Mouse (Mus musculus) neural tube, embryonic 13.5 days (tissue): Measurements from ENCODE around the gene Tor3a. TPM values are rescaled to one million over a fixed set of nuclear protein-coding genes. Genes with fewer than 3 reads are reported as not detected.

Source experiments
- ATAC-seq: fragments of 200-750 bp; cut with Nextera tagmentation; 2 replicates; pipeline ENCODE4 v1.8.0; 2017; ENCODE audit warnings: low read depth, mild to moderate bottlenecking, moderate TSS enrichment, moderate library complexity
- H3K27ac ChIP-seq: fragments of 300-500 bp; sonication (generic); replicated peaks from 2 replicates; pipeline ENCODE4 v1.5.1; 2015; ENCODE audit warnings: moderate library complexity, mild to moderate bottlenecking, inconsistent platforms
- H3K27me3 ChIP-seq: fragments of 300-500 bp; sonication (generic); 2 replicates; pipeline ENCODE4 v1.6.1; 2015; ENCODE audit warnings: mild to moderate bottlenecking, inconsistent platforms
- H3K36me3 ChIP-seq: fragments of 300-500 bp; sonication (generic); 2 replicates; pipeline ENCODE4 v1.6.1; 2015; ENCODE audit warnings: mild to moderate bottlenecking, inconsistent platforms
- H3K4me1 ChIP-seq: fragments of 300-500 bp; sonication (generic); replicated peaks from 2 replicates; pipeline ENCODE4 v1.6.1; 2015; ENCODE audit warnings: inconsistent platforms
- H3K4me2 ChIP-seq: fragments of 300-500 bp; sonication (generic); 2 replicates; pipeline ENCODE4 v1.6.1; 2015; ENCODE audit warnings: inconsistent platforms, mild to moderate bottlenecking, moderate library complexity
- H3K4me3 ChIP-seq: fragments of 300-500 bp; sonication (generic); 2 replicates; pipeline ENCODE4 v1.5.1; 2015; ENCODE audit warnings: mild to moderate bottlenecking, inconsistent platforms
- H3K9ac ChIP-seq: fragments of 300-500 bp; sonication (generic); 2 replicates; pipeline ENCODE4 v1.6.1; 2015; ENCODE audit warnings: moderate library complexity, mild to moderate bottlenecking, inconsistent platforms
- H3K9me3 ChIP-seq: fragments of 300-500 bp; sonication (generic); 2 replicates; pipeline ENCODE4 v1.6.1; 2016; ENCODE audit warnings: inconsistent platforms
- WGBS: fragments of 180-500 bp; shearing (Covaris S2); methylation state at CpG from one replicate; pipeline ENCODE4 v1.1.7; 2015; 5-methylcytosine and 5-hydroxymethylcytosine counted together
- polyA plus RNA-seq: library from polyadenylated mRNA; unstranded; fragments of >200 nt; fragmentation: Nextera tagmentation; extraction: Ambion mirVana; gene quantifications from 2 replicates; pipeline ENCODE4 v1.2.1, GENCODE M21; 2015

Tor3a gene
- 2.4 and 3.2 TPM in 2 replicates for polyA plus RNA-seq

DNA sequence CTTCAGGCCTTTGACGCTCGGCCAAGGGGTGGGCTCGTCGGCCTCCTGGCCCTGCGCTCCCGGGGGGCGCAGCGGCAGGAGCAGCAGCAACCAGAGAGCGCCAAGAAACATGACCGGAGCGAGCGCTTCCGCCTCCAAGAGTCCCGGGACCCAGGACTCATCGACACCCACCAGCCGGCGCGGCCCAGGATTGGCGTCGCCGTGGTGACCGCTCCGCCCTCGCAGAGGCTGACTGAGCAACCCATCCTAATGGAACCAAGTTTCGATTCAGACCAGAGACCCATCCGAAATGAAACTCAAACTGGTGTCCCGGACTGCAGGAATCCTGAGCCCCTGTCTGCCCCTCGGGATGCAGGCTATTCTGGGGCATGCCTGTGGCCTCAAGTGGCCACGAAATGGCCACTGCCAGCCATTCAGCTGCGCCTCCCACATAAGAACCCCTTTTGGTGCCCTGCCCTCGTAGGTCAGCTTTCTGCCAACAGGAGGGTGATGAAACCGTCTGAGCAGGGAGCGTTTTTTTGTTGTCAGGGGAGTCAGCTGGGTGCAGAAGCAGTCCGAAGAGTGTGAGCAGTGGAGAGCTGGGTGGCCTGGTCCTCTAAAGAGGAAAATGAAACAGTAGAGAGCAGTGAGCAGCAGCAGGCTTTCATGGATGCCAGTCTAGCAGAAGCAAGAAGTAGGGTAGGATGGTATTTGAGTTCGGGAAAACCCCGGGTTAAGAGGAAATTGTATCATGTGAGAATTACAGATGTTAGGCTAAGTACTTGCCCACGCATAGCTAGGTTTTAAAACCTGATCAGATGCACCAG lies at the start of gene Tor3a:
Gene Tor3a, minus strand, starts transcription at position 162 of the 806 bp plus-strand sequence.
- Histone ChIP-seq H3K4me2 (peak within 1 kb of the TSS; percentile 98), H3K27ac (no peak within 1 kb of the TSS), H3K27me3 (peaks cover 11% of the 10 kb centered on the region), H3K4me3 (peak within 1 kb of the TSS; percentile 54), H3K9ac (peak within 1 kb of the TSS; percentile 73), H3K9me3 (no peaks in the 10 kb centered on the region), H3K36me3 (0 out of 2 replicates have a peak, but pooled peaks cover 6% of the 10 kb centered on the region), H3K4me1 (peaks cover 21% of the 10 kb centered on the region)
- WGBS = 9% methylated on average over 37 of the region's 37 CpGs
- ATAC-seq = peak; percentile 68

DNA sequence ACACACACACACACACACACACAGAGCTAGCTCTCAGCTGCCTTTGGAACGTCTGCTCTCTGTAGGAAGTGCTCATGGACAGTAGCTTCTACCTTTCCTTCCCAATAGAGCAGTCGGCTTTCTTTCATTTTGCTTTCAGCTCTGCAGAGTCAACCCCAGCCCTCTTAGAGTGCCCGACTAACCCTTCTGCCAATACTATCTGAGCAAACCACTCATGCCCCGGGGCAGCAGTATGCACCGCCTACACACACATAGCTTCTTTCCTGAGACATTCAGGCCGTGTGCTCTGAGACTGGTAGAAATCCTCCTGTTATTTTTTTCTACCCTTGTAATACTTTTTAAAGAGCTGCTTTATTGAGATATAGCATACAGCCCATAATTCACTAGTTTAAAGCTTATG lies 47.9 kb upstream of the Tor3a start:
- no peak for ATAC-seq
- H3K27me3 ChIP-seq = no peaks in the 10 kb centered on the region
- no peaks in the 10 kb centered on the region for H3K9me3 ChIP-seq
- peaks cover 16% of the 10 kb centered on the region; the same call in 1 of the 2 replicates for H3K4me1 ChIP-seq
- H3K9ac ChIP-seq = no peak overlapping the region
- H3K4me2 ChIP-seq = no peak overlapping the region
- H3K4me3 ChIP-seq = no peak overlapping the region
- 62% methylated on average over 6 of the region's 6 CpGs for WGBS
- no peaks in the 10 kb centered on the region for H3K36me3 ChIP-seq
- no peak overlapping the region for H3K27ac ChIP-seq

DNA sequence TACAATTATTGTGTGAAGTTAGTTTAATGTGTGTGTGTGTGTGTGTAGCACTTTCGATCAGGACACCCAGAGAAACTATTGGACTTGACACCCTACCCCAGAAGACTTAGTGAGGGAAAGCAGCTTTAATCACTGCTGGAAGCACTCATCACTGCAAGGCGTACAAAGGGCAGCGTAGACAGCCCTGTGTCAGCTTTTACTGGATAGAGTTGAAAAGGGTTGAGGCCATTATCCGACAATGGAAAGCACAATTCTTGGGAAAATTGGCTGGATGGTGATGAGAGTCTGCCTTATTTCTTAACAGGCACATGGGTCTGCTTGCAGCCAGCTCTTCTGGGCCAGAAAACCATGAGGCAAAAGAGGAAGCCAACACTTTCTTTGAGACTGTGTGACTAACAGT lies 45.9 kb upstream of the Tor3a start:
- H3K4me1 ChIP-seq = peaks cover 19% of the 10 kb centered on the region; the same call in 1 of the 2 replicates
- no peak overlapping the region for H3K4me3 ChIP-seq
- no peak overlapping the region for H3K27ac ChIP-seq
- no peak for ATAC-seq
- H3K4me2 ChIP-seq = peak overlapping the region; percentile 75; the same call in 1 of the 2 replicates
- no peak overlapping the region for H3K9ac ChIP-seq
- H3K9me3 ChIP-seq = no peaks in the 10 kb centered on the region
- no peaks in the 10 kb centered on the region for H3K36me3 ChIP-seq
- WGBS = 49% methylated on average over 4 of the region's 4 CpGs
- no peaks in the 10 kb centered on the region for H3K27me3 ChIP-seq

DNA sequence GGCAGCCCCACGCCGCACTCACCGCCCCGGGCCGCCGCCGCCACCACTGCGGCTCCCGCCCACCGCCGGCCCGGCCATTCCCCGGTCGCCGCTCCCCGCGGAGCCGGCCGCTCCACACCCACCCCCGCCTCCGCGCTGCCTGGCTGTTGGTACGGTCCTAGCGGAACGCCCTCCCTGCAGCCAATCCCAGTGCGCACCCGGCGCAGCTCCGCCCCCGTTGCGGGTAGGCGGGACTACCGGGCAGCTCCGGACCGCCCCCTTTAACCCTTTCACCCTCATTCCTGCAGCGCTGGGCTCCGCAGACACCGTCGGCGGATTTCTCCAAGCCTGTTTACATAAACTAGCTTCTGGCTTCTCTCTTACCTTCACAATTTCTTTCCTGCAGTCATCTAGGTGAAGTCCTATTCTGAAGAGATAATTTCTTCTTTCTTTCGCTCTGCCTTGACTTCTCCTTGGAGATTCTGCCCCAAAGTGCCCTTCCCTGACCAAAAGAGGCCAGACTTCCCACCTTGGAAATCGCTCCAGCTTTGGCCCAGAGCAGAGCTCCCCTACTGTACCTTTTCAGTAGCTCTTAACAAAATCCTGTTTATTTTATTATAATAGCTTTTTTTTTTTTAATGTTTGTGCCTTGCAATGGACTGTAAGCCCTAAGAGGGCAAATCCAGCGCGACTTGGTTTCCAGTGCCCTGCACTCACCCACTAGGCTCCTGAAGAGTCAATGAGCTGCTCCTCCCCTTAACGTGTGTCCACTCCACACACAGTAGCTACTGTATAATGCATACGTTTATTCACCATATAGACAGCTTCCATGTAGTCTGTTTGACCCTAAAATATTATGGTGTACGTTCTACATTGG lies 45.0 kb upstream of the Tor3a start, which contains the start of gene Fam20b:
Gene Fam20b, minus strand, starts transcription at position 137 of the 856 bp plus-strand sequence.
- peak within 1 kb of the TSS; percentile 92 for H3K4me3 ChIP-seq
- peak within 1 kb of the TSS; percentile 94 for H3K9ac ChIP-seq
- H3K36me3 ChIP-seq = peaks cover 5% of the 10 kb centered on the region; the same call in 1 of the 2 replicates
- no peaks in the 10 kb centered on the region for H3K27me3 ChIP-seq
- H3K4me1 ChIP-seq = peaks cover 19% of the 10 kb centered on the region; the same call in 1 of the 2 replicates
- ATAC-seq = peak; percentile 98
- WGBS = 2% methylated on average over 43 of the region's 47 CpGs
- H3K4me2 ChIP-seq = peak within 1 kb of the TSS; percentile 75
- H3K9me3 ChIP-seq = no peaks in the 10 kb centered on the region
- peak within 1 kb of the TSS; percentile 94 for H3K27ac ChIP-seq

DNA sequence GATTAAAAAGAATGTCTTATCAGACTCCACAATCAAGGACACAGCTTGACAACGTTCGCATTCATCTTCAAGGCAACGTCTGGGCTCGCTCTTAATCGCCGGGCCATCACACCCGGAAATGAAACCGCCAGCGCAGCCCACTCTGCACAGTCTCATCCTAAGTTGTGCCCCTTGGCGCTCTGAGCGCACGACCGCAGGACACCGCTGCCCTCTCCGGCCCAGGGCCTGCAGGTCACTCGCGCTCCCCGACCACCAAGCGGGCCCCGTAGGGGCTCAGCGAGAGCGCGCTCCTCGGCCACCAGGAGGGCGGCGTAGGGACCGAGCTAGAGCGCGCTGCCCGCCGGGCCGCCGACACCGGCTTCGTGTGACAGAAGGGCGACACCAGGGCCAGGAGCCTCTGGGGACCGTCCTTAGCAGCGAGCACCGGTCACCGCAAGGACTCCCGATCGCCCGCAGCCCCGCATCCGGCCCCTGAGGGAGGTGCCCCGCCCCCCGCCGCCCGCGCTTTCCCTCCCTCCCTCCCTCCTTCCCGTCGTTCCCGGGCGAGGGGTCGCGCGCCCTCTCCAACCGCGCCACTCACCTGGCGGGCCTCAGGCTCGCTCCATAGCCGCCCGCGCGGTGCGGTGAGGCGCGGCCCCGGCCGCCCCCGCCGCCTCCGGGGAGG lies 44.3 kb upstream of the Tor3a start:
- Histone ChIP-seq H3K4me3 (peak overlapping the region; percentile 92), H3K4me1 (peaks cover 19% of the 10 kb centered on the region; the same call in 1 of the 2 replicates), H3K9me3 (no peaks in the 10 kb centered on the region), H3K4me2 (peak overlapping the region; percentile 75), H3K36me3 (peaks cover 5% of the 10 kb centered on the region; the same call in 1 of the 2 replicates), H3K27me3 (no peaks in the 10 kb centered on the region), H3K9ac (peak overlapping the region; percentile 94), H3K27ac (peak overlapping the region; percentile 94)
- WGBS = 0% methylated on average over 57 of the region's 73 CpGs
- ATAC-seq = peak; percentile 87

DNA sequence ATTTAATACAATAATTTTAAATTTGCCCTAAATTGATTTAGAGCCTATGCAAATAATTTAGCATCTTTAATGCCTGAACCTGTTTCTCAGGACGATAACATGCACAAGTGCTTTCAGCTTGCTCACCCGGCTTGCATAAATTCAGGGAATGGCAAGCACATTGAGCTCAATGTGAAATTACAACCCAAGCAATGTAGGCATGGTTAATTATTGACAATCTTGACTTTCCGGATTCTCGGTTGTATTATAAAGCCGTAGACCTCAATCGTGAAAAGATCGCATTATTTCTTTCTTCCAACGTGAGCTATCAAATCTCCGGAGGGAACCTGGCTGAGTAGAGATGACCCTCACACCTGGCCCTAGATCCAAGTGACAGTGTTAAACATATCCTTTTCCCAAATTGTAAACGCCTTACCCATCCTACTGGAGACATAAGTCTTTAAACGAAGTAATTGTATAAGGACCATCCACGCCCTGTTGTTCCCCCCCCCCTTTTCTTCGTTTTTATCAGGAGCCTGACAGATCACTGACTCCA lies 43.7 kb upstream of the Tor3a start:
- Histone ChIP-seq H3K4me1 (peaks cover 19% of the 10 kb centered on the region; the same call in 1 of the 2 replicates), H3K27ac (peak overlapping the region; percentile 94), H3K36me3 (peaks cover 5% of the 10 kb centered on the region; the same call in 1 of the 2 replicates), H3K27me3 (no peaks in the 10 kb centered on the region), H3K9ac (peak overlapping the region; percentile 94), H3K4me2 (peak overlapping the region; percentile 75), H3K9me3 (no peaks in the 10 kb centered on the region), H3K4me3 (peak overlapping the region; percentile 92)
- peak; percentile 4; the same call in 1 of the 2 replicates for ATAC-seq
- 6% methylated on average over 13 of the region's 13 CpGs for WGBS

DNA sequence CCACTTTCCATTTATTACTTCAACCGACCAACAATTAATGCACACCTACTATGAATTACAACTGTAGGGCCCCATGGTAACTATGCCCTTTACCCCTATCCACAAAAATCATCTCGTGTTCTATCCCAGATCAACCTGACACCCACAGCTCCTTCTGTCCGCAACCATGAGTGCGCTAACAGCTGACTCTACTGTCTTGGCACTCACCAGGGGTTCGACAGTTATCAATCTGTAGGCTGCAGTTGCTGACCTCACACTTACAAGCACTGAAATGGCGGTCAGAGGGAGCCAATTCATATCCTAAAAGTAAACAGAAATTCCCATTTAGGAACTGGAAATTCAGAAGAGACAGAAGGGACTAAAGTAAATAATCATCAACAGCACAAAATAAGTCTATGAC lies 42.5 kb upstream of the Tor3a start:
- H3K4me2 ChIP-seq = no peak overlapping the region
- no peaks in the 10 kb centered on the region for H3K9me3 ChIP-seq
- ATAC-seq = no peak
- no peak overlapping the region for H3K27ac ChIP-seq
- WGBS = 88% methylated on average over 6 of the region's 6 CpGs
- H3K4me1 ChIP-seq = peaks cover 19% of the 10 kb centered on the region; the same call in 1 of the 2 replicates
- H3K27me3 ChIP-seq = no peaks in the 10 kb centered on the region
- no peak overlapping the region for H3K4me3 ChIP-seq
- no peak overlapping the region for H3K9ac ChIP-seq
- peaks cover 5% of the 10 kb centered on the region; the same call in 1 of the 2 replicates for H3K36me3 ChIP-seq

DNA sequence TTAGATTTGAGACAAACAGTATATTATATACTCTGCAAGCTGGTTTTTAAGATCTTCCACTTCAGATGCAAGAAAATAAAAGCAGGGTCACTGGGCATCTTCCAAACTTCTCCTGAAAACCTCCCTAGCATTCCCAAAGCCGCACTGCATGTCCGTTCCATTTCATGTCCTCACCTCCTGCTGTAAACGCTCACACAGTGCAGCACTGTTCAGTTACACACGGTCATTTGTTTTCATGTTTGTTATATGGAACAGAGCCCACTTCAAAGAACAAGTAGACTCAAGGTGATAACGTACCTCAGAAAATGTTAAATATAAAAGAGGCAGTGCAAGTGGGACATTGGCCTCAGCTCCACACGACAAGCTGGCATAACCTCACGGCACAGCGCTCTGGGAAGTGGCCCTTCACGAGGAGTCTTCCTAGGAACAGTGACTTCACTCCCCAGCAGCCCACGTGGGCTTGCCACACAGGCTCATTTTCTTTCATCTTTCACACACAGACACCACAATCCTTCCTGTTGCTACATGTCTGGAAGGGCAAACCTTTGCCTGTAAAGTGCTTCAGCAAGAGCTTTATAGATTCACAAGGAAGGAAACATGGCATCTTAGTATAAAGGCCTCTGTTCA lies 36.4 kb upstream of the Tor3a start:
- WGBS = 69% methylated on average over 10 of the region's 10 CpGs
- Histone ChIP-seq H3K9ac (no peak overlapping the region), H3K27ac (no peak overlapping the region), H3K4me2 (no peak overlapping the region), H3K4me1 (peaks cover 4% of the 10 kb centered on the region; the same call in 1 of the 2 replicates), H3K27me3 (no peaks in the 10 kb centered on the region), H3K4me3 (no peak overlapping the region), H3K9me3 (no peaks in the 10 kb centered on the region), H3K36me3 (peaks cover 10% of the 10 kb centered on the region)
- ATAC-seq = no peak

DNA sequence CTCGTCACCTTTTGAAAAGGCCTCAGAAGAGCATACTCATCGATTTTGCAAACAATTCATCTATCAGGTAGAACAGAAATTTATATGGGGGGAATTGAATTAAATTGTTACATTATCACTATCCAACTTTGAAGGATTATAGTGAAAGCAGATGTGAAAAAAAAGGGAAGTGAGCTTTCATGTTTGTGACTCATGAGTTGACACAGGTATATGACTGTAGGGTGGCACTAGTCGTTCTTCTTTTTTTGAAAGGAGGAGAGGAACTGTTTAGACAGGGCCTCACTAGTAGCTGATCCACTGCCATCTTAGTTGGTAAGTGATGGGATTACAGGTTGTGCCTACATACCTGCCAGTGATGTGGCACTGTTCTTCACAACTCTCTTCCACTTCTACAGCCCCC lies 34.5 kb upstream of the Tor3a start:
- Histone ChIP-seq H3K9me3 (no peaks in the 10 kb centered on the region), H3K9ac (no peak overlapping the region), H3K36me3 (peaks cover 24% of the 10 kb centered on the region), H3K27ac (no peak overlapping the region), H3K4me3 (no peak overlapping the region), H3K27me3 (no peaks in the 10 kb centered on the region), H3K4me1 (peaks cover 4% of the 10 kb centered on the region; the same call in 1 of the 2 replicates), H3K4me2 (no peak overlapping the region)
- 92% methylated on average over 3 of the region's 3 CpGs for WGBS
- ATAC-seq = no peak

DNA sequence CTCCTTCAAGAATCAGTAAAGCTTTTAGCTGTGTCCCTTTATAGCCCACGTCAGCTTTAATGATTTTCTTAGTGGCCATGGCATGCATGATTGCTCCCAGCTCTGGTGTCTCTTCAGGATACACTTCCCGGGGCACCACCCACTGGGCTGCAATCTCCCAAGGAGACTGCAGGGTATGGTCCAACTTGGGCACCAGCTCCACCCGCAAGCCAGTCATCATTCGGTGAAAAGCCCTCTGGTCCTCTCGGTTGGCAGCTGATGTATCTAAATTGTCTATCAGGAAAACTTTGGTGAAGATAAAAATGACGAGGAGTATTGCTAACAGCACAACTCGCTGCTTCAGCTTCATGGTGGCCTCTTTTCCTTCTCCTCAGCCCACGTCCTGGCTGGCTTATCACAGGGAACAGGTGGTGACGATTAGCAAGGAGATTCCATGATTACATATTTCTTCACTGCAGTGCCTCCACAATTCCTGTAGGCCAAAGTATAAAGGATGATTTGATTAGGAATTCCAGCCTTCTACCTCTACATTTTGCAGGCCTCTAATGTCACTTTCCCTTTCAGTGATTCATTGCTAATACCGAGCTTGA lies 31.6 kb upstream of the Tor3a start:
- H3K27ac ChIP-seq = no peak overlapping the region
- H3K9me3 ChIP-seq = no peaks in the 10 kb centered on the region
- no peak overlapping the region for H3K9ac ChIP-seq
- no peak overlapping the region for H3K4me2 ChIP-seq
- no peak for ATAC-seq
- no peak overlapping the region for H3K4me3 ChIP-seq
- no peaks in the 10 kb centered on the region for H3K27me3 ChIP-seq
- peaks cover 2% of the 10 kb centered on the region; the same call in 1 of the 2 replicates for H3K4me1 ChIP-seq
- whole genome bisulfite sequencing = 85% methylated on average over 10 of the region's 10 CpGs
- peaks cover 42% of the 10 kb centered on the region for H3K36me3 ChIP-seq
